Mouse (Mus musculus) layer of hippocampus, postnatal 36 days (tissue): ENCODE measurements around the gene Arhgap4. TPM values are rescaled to one million over a fixed set of nuclear protein-coding genes. Genes with fewer than 3 reads are reported as not detected.

ENCODE experiments used
- total RNA-seq, 2 experiments: library from RNA; stranded (reverse); gene quantifications; 2 replicates each; pipeline ENCODE4 v1.2.3; 2021

Gene Arhgap4
- total RNA-seq, 2 experiments from 2014 or later = 5.4 to 6.4 TPM

Other genes with a start within 250 kb of the Arhgap4 start
- 100 to 1,000 TPM in 1 of 2 experiments, 10 to 100 TPM in 1; 92.0 to 100 TPM for gene Slc6a8, start 248.7 kb downstream of the Arhgap4 start, total RNA-seq
- 10 to 100 TPM; 83.2 to 85.3 TPM for gene Bcap31, start 205.7 kb downstream of the Arhgap4 start, total RNA-seq
- gene Abcd1, start 205.3 kb downstream of the Arhgap4 start, total RNA-seq = 10 to 100 TPM; 11.7 to 12.1 TPM
- gene Plxnb3, start 164.8 kb downstream of the Arhgap4 start, total RNA-seq = 10 to 100 TPM; 12.0 to 15.5 TPM
- 1 to 10 TPM; 5.1 to 5.8 TPM for gene Srpk3, start 147.5 kb downstream of the Arhgap4 start, total RNA-seq
- gene Idh3g, start 135.0 kb downstream of the Arhgap4 start, total RNA-seq = 100 to 1,000 TPM; 194 to 202 TPM
- gene Ssr4, start 134.8 kb downstream of the Arhgap4 start, total RNA-seq = 10 to 100 TPM; 83.9 to 88.9 TPM
- 100 to 1,000 TPM in 1 of 2 experiments, 10 to 100 TPM in 1; 98.3 to 101 TPM for gene Pdzd4, start 96.9 kb downstream of the Arhgap4 start, total RNA-seq
- gene Avpr2, start 29.8 kb downstream of the Arhgap4 start, total RNA-seq = not detected
- 100 to 1,000 TPM; 134 TPM for gene L1cam, start 25.8 kb downstream of the Arhgap4 start, total RNA-seq
- gene Naa10, start 74 bp upstream of the Arhgap4 start, total RNA-seq = 10 to 100 TPM; 65.5 to 70.5 TPM
- 1 to 10 TPM; 3.0 to 4.2 TPM for gene Renbp, start 9.0 kb upstream of the Arhgap4 start, total RNA-seq
- gene Hcfc1, start 44.5 kb upstream of the Arhgap4 start, total RNA-seq = 10 to 100 TPM; 71.5 to 78.1 TPM
- 10 to 100 TPM; 48.3 to 59.9 TPM for gene Irak1, start 102.0 kb upstream of the Arhgap4 start, total RNA-seq
- 1 to 10 TPM; 1.1 TPM for gene Opn1mw, start 205.6 kb upstream of the Arhgap4 start, total RNA-seq
- 10 to 100 TPM; 88.1 to 92.4 TPM for gene Mecp2, start 213.5 kb upstream of the Arhgap4 start, total RNA-seq
- not detected for gene Tex28, start 246.0 kb upstream of the Arhgap4 start, total RNA-seq